Mouse (Mus musculus) thymus, adult 2 months (tissue): ENCODE measurements around the gene Il2rg.

ENCODE experiments used
- CTCF ChIP-seq: fragments of 200-500 bp; IDR thresholded peaks from 2 replicates; pipeline ENCODE4 v1.5.1; 2012; ENCODE audit warnings: mild to moderate bottlenecking, control low read depth, low read length, moderate library complexity, borderline replicate concordance; ENCODE audit not compliant: control insufficient read depth, poor library complexity, insufficient read depth; ENCODE audit errors: extremely low read depth
- POLR2A ChIP-seq: fragments of 200-500 bp; IDR thresholded peaks from 2 replicates; pipeline ENCODE4 v1.6.1; 2012; ENCODE audit warnings: mild to moderate bottlenecking, low read length, control low read depth, moderate library complexity; ENCODE audit not compliant: control insufficient read depth, poor library complexity, insufficient read depth; ENCODE audit errors: extremely low read depth

GRCm38 (mm10) chrX:101285534-101285933 lies 17.5 kb upstream of the Il2rg start:
- TF ChIP-seq CTCF (peak; percentile 63), POLR2A (no peak)
